Mouse (Mus musculus) intestine, embryonic 16.5 days (tissue): ENCODE measurements around the gene Arap1. TPM values are rescaled to one million over a fixed set of nuclear protein-coding genes. Genes with fewer than 3 reads are reported as not detected.

Experiments used
- ATAC-seq: fragments of 200-750 bp; cut with Nextera tagmentation; 2 replicates; pipeline ENCODE4 v1.8.0; 2017; ENCODE audit warnings: moderate TSS enrichment, moderate library complexity
- H3K27ac ChIP-seq: fragments of 300-500 bp; sonication (generic); 2 replicates; pipeline ENCODE4 v1.5.1; 2014; ENCODE audit warnings: mild to moderate bottlenecking, low read length
- H3K27me3 ChIP-seq: fragments of 300-500 bp; sonication (generic); replicated peaks from 2 replicates; pipeline ENCODE4 v1.6.1; 2014; ENCODE audit warnings: low read length, control low read depth, mixed read lengths; ENCODE audit not compliant: control insufficient read depth, insufficient read depth
- H3K36me3 ChIP-seq: fragments of 300-500 bp; sonication (generic); 2 replicates; pipeline ENCODE4 v1.6.1; 2014; ENCODE audit warnings: low read length, control low read depth; ENCODE audit not compliant: control insufficient read depth, insufficient read depth
- H3K4me1 ChIP-seq: fragments of 300-500 bp; sonication (generic); 2 replicates; pipeline ENCODE4 v1.6.1; 2014; ENCODE audit warnings: low read length, control low read depth, mixed read lengths; ENCODE audit not compliant: control insufficient read depth, insufficient read depth
- H3K4me2 ChIP-seq: fragments of 300-500 bp; sonication (generic); 2 replicates; pipeline ENCODE4 v1.6.1; 2014; ENCODE audit warnings: low read depth, low read length, control low read depth
- H3K4me3 ChIP-seq: fragments of 300-500 bp; sonication (generic); 2 replicates; pipeline ENCODE4 v1.5.1; 2014; ENCODE audit warnings: mild to moderate bottlenecking, low read length
- H3K9ac ChIP-seq: fragments of 300-500 bp; sonication (generic); 2 replicates; pipeline ENCODE4 v1.6.1; 2014; ENCODE audit warnings: low read depth, low read length
- H3K9me3 ChIP-seq: fragments of 300-500 bp; sonication (generic); 2 replicates; pipeline ENCODE4 v1.6.1; 2016; ENCODE audit warnings: low read length, control low read depth; ENCODE audit not compliant: control insufficient read depth
- WGBS: fragments of 180-500 bp; shearing (Covaris S2); extraction: QIAGEN DNeasy Blood & Tissue Kit; methylation state at CpG from one replicate; pipeline ENCODE4 v1.1.7; 2014; 5-methylcytosine and 5-hydroxymethylcytosine counted together
- polyA plus RNA-seq: library from polyadenylated mRNA; unstranded; fragments of >200 nt; fragmentation: Nextera tagmentation; extraction: Ambion mirVana; gene quantifications from 2 replicates; pipeline ENCODE4 v1.2.1, GENCODE M21; 2015

Gene Arap1
- polyA plus RNA-seq, 1 experiment from 2014 or later = 61.8 TPM

DNA sequence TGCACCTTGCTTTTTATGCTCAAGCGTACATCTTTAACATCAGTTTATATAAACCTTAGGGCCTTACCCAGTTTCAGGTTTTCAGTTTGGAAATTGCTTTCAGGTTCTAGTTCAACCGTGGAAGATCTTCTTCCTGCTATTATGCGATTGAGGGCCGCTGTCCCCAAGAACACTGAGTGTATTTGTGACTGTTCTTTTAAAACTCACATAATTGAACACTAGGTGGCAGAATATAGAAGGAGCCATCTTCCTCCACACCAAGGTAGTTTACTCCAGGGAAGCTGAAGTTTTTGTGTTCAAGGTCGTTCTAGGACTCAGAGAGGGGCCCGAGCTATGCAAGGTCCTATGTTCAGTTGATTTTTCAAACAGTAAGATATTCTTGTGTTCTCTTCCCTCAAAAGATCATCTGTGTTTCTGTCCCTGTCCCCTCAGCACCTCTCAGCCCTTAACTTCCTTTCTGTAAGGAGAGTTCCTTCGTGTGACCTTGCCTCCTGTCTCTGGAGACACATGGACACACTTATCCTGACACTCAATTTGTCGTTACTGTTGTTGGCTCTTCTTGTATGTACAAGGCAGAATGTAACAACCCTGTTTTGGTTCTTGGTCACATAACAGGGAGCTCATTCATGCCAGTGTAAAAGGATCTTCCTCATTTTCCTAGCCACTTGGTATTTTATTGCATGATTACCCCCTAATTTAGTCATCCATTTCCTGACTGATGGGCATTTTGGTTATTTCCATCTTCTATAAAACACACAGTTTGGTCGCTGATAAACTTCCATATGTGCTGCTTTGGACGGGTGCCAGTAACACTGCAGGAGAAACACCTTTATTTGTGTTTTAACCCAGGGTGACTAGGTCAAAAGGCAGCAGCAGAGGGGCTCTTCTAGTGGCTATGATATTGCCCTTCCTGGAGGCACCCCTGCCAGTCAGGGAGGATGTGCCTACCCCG is 20.3 kb downstream of the Arap1 start:
- Histone ChIP-seq H3K4me1 (peaks cover 8% of the 10 kb centered on the region; the same call in 1 of the 2 replicates), H3K9me3 (no peaks in the 10 kb centered on the region), H3K27me3 (no peaks in the 10 kb centered on the region), H3K9ac (no peak overlapping the region), H3K36me3 (0 out of 2 replicates have a peak, but pooled peaks cover 2% of the 10 kb centered on the region), H3K27ac (0 out of 2 replicates have a peak overlapping the region, but pooled peaks have one; percentile 26), H3K4me3 (no peak overlapping the region), H3K4me2 (no peak overlapping the region)
- ATAC-seq = peak; percentile 21; the same call in 1 of the 2 replicates
- WGBS = 48% methylated on average over 11 of the region's 11 CpGs

DNA sequence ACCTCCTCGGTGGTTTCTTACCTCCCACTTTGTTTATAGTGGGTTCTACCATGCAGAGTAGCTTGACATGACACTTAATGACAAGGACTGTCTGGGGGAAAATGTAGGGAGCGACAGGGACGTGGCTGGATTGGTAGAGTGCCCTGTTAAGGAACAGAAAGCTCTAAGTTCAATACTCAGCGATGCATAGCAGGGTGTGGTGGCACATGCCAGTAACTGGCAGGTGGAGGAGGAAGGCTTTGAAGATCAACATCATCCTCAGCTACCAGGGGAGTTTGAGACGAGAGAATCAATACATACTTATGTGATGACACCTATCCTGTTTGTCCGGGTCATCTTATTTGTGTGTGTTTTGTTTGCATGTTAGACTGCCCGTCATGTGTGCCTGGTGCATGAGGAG is 21.8 kb downstream of the Arap1 start:
- Histone ChIP-seq H3K9me3 (no peaks in the 10 kb centered on the region), H3K27me3 (no peaks in the 10 kb centered on the region), H3K4me2 (no peak overlapping the region), H3K27ac (no peak overlapping the region), H3K4me3 (no peak overlapping the region), H3K9ac (no peak overlapping the region), H3K36me3 (0 out of 2 replicates have a peak, but pooled peaks cover 2% of the 10 kb centered on the region), H3K4me1 (peaks cover 6% of the 10 kb centered on the region; the same call in 1 of the 2 replicates)
- ATAC-seq = no peak
- WGBS = 79% methylated on average over 7 of the region's 7 CpGs

DNA sequence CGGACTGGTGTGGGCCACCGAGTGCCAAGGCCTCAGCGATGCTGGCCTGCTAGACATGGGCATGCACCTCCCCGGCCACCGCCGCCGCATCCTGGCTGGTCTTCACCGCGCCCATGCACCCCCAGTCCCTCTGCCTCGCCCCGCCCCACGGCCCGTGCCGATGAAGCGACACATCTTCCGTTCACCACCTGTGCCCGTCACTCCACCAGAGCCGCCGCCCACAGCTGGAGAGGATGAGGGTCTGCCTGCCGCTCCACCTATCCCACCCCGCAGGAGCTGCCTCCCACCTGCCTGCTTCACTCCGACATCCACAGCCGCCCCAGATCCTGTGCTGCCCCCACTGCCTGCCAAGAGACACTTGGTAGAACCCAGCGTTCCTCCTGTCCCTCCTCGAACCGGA is 25.2 kb downstream of the Arap1 start:
- WGBS = 81% methylated on average over 26 of the region's 26 CpGs
- H3K4me3 ChIP-seq = no peak overlapping the region
- no peaks in the 10 kb centered on the region for H3K9me3 ChIP-seq
- no peak overlapping the region for H3K4me2 ChIP-seq
- peaks cover 16% of the 10 kb centered on the region for H3K4me1 ChIP-seq
- H3K9ac ChIP-seq = no peak overlapping the region
- no peak for ATAC-seq
- no peak overlapping the region for H3K27ac ChIP-seq
- H3K36me3 ChIP-seq = 0 out of 2 replicates have a peak, but pooled peaks cover 2% of the 10 kb centered on the region
- H3K27me3 ChIP-seq = no peaks in the 10 kb centered on the region

DNA sequence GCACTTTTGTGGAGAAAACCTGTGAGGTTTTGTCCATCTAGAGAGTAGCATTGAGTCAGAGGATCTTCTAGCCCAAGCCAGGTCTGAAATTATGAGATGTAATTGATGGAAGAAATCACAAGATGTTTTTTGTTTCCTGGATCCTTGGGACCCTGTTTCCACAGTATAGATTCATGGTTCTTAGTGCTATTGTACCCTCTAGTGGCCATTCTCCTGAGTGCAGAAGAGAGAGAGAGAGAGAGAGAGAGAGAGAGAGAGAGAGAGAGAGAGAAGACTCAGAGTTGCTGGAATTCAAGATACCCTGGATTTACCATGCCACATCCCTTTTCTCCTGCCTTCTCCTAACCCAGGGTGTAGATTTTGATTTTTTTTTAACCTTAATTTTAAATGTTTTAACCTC is 26.3 kb downstream of the Arap1 start:
- Histone ChIP-seq H3K36me3 (0 out of 2 replicates have a peak, but pooled peaks cover 2% of the 10 kb centered on the region), H3K4me3 (no peak overlapping the region), H3K9ac (no peak overlapping the region), H3K9me3 (no peaks in the 10 kb centered on the region), H3K27ac (no peak overlapping the region), H3K4me1 (peaks cover 20% of the 10 kb centered on the region), H3K27me3 (no peaks in the 10 kb centered on the region), H3K4me2 (no peak overlapping the region)
- no peak for ATAC-seq

DNA sequence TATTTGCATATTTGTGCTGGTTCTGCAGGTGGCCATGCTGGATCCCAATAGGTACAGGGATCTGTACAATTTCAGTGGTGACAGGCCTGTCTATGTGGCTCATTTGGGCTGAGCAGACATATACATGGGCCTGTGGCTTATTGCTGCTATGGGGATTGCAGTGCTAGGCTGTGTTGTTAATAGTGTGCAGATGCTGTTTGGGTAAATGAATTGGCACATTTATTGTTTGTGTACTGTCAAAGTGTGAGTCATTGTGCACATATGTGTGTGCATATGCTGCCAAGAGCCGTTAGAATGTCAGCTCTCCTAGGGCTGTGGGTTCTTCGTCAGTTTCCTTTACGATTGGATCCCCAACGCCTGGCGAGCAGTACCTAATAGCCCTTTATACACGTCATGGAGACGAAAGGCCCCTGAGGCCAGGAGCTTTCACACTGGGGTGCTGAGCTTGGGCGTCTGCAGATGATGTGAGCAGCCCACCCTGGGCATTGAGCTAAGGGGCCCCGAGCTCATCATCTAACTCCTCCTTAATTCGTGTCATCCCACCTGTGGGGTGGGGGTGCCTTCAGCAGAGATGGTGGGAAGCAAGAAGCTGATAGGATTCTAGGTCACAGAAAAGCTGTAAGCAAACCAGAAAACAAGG is 29.0 kb downstream of the Arap1 start:
- H3K4me3 ChIP-seq = no peak overlapping the region
- no peaks in the 10 kb centered on the region for H3K36me3 ChIP-seq
- H3K9me3 ChIP-seq = no peaks in the 10 kb centered on the region
- H3K27ac ChIP-seq = peak overlapping the region; percentile 94; the same call in 1 of the 2 replicates
- H3K4me2 ChIP-seq = no peak overlapping the region
- H3K4me1 ChIP-seq = peaks cover 26% of the 10 kb centered on the region
- no peak for ATAC-seq
- WGBS = 71% methylated on average over 10 of the region's 10 CpGs
- H3K9ac ChIP-seq = 0 out of 2 replicates have a peak overlapping the region, but pooled peaks have one; percentile 77
- H3K27me3 ChIP-seq = no peaks in the 10 kb centered on the region

DNA sequence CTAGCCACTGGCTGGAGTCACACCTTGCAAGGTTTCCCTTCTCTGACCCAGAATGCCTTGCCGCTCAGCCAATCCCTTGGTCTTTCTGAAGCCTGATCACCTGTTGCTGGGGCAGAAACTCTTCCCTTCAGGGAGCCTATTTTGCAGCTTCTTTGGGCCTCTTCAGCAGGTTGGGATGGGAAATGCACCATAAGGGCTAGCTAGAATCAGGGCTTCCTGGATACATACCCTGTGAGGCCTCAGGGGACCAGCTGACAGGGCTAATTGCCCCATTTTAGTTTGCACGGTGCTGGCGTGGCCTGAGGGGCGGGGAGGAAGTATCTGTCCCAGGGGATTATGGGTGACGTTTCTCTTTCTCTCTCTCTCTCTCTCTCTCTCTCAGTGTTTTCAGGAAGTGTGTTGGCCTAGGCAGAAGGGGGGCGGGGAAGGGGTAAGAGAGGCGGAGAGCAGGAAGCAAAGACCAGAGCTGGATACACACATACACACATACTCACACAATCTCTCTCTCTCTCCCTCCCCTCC is 29.9 kb downstream of the Arap1 start:
- Histone ChIP-seq H3K4me3 (peak overlapping the region; percentile 49), H3K4me2 (peak overlapping the region; percentile 84), H3K9ac (peak overlapping the region; percentile 77), H3K4me1 (peaks cover 28% of the 10 kb centered on the region), H3K27me3 (no peaks in the 10 kb centered on the region), H3K36me3 (no peaks in the 10 kb centered on the region), H3K9me3 (no peaks in the 10 kb centered on the region), H3K27ac (peak overlapping the region; percentile 94)
- WGBS = 9% methylated on average over 6 of the region's 7 CpGs
- ATAC-seq = peak; percentile 93

DNA sequence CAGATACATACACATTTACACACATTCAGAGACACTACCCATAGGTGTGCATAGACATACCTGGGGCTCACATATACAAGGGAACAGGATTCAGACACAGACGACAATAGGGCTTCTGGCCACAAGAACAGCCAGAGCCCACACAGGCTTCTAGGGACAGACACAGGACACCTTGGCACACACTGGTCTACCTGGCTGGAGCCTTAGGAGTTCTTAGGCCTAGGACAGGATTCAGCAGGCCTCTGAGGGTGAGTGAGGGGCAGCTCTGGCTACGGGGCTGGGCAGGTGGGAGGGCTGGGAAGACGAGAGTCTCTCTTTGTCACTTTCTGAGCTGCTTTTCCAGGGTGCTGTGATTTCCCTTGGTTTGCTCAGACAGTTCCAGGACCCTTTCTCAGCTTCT is 30.4 kb downstream of the Arap1 start:
- peak overlapping the region; percentile 77 for H3K9ac ChIP-seq
- H3K9me3 ChIP-seq = no peaks in the 10 kb centered on the region
- peak overlapping the region; percentile 49 for H3K4me3 ChIP-seq
- WGBS = 16% methylated on average over 3 of the region's 3 CpGs
- H3K27ac ChIP-seq = peak overlapping the region; percentile 94
- H3K27me3 ChIP-seq = no peaks in the 10 kb centered on the region
- ATAC-seq = peak; percentile 39
- peak overlapping the region; percentile 84 for H3K4me2 ChIP-seq
- H3K36me3 ChIP-seq = no peaks in the 10 kb centered on the region
- H3K4me1 ChIP-seq = peaks cover 28% of the 10 kb centered on the region

DNA sequence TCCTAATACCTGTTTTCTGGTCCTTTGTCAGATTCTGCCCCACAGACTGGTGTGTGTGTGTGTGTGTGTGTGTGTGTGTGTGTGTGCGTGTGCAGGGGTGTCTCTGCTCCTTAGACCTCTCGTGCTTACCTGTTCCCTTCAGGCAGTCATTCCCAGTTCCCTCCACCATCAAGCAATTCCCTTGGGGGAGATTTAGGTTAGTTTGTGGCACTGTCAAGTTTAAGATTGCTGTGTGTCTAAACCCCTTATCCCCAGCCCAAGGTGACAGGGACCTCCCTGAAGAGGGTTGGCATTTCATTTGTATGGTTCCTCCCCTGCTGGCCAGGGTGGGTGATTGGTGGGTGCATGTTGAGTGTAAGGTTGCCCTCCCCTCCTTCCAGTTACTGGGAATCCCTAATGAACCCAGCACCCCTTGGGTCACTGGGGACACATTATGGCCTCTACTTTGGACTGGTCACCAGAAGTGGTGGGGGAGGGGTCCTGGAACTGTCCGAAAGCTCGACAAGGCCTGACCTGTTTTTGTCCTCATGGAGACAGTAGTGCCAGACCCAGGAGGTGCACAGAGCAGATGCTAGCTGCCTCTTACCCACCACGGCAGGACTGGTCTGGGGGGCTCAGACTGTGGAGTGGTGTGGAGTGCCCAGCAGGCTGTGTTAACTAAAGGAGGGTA is 31.1 kb downstream of the Arap1 start:
- ATAC-seq = no peak
- Histone ChIP-seq H3K36me3 (no peaks in the 10 kb centered on the region), H3K27me3 (no peaks in the 10 kb centered on the region), H3K27ac (peak overlapping the region; percentile 94), H3K4me3 (peak overlapping the region; percentile 49), H3K9ac (peak overlapping the region; percentile 77), H3K4me2 (peak overlapping the region; percentile 84), H3K4me1 (peaks cover 28% of the 10 kb centered on the region), H3K9me3 (no peaks in the 10 kb centered on the region)
- WGBS = 52% methylated on average over 5 of the region's 5 CpGs

DNA sequence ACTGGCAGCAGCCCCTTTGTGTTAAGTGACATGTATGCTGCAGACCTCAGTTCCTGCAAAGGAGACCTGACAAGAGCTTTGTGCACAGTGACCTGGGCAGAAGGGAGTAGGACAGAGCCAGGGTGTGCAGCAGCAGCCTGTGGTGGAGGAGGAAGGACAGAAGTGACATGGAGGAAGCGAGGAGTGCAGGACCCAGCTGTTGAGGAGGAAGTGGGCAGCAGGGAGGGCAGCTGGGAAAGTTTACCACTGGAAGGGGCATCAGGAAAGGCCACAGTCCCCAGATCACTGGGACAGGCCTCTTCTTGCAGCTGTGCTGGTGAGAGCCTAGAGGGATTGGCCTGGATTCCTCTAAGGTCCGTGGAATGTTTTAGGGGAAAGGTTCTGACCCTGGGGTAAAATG is 31.9 kb downstream of the Arap1 start:
- no peaks in the 10 kb centered on the region for H3K27me3 ChIP-seq
- no peaks in the 10 kb centered on the region for H3K36me3 ChIP-seq
- peak overlapping the region; percentile 84 for H3K4me2 ChIP-seq
- no peaks in the 10 kb centered on the region for H3K9me3 ChIP-seq
- 57% methylated on average over 2 of the region's 2 CpGs for WGBS
- H3K27ac ChIP-seq = peak overlapping the region; percentile 7; the same call in 1 of the 2 replicates
- H3K9ac ChIP-seq = peak overlapping the region; percentile 77; the same call in 1 of the 2 replicates
- no peak for ATAC-seq
- no peak overlapping the region for H3K4me3 ChIP-seq
- peaks cover 31% of the 10 kb centered on the region for H3K4me1 ChIP-seq
